Mouse (Mus musculus) erythroblast, embryonic 14.5 days (primary cell): Measurements from ENCODE around the gene Lyg1. TPM values are rescaled to one million over a fixed set of nuclear protein-coding genes. Genes with fewer than 3 reads are reported as not detected.
"Not testable (repeated sequence)": the region's sequence is repeated elsewhere in the genome, so short reads cannot be mapped to it uniquely, and the experiment has no call there.

Source experiments
- H3K27me3 ChIP-seq: 2 replicates; pipeline ENCODE4 v1.6.1; 2012; ENCODE audit warnings: inconsistent platforms; ENCODE audit not compliant: control insufficient read depth
- H3K36me3 ChIP-seq: 2 replicates; pipeline ENCODE4 v1.6.1; 2012; ENCODE audit warnings: mild to moderate bottlenecking, inconsistent platforms; ENCODE audit not compliant: control insufficient read depth
- H3K4me1 ChIP-seq: 2 replicates; pipeline ENCODE4 v1.6.1; 2012; ENCODE audit warnings: inconsistent platforms; ENCODE audit not compliant: control insufficient read depth
- H3K4me3 ChIP-seq: replicated peaks from 2 replicates; pipeline ENCODE3; 2012; ENCODE audit warnings: moderate library complexity, mild to moderate bottlenecking, inconsistent platforms
- H3K9me3 ChIP-seq: 2 replicates; pipeline ENCODE4 v1.6.1; 2012; ENCODE audit warnings: low read length, inconsistent platforms, mixed read lengths; ENCODE audit not compliant: control insufficient read depth
- GATA1 ChIP-seq: IDR thresholded peaks from 2 replicates; pipeline ENCODE4 v1.6.1; 2012; ENCODE audit warnings: low read length, inconsistent platforms, mixed read lengths
- TAL1 ChIP-seq: IDR thresholded peaks from 3 replicates; pipeline ENCODE4 v1.6.1; 2012; ENCODE audit warnings: low read length, inconsistent platforms, mixed read lengths
- polyA plus RNA-seq: library from polyadenylated mRNA; stranded (reverse); fragments of >175 nt; gene quantifications from 2 replicates; pipeline ENCODE4 v1.2.3, GENCODE M21; 2012

Gene Lyg1
- polyA plus RNA-seq, 1 experiment: not detected

- H3K27me3 ChIP-seq: no peaks in the 10 kb centered on the region
- peaks cover 49% of the 10 kb centered on the region for H3K4me1 ChIP-seq
- peaks cover 55% of the 10 kb centered on the region for H3K36me3 ChIP-seq
- no peaks in the 10 kb centered on the region for H3K9me3 ChIP-seq
- H3K4me3 ChIP-seq: peak overlapping the region; percentile 93
- no peak for TF ChIP-seq TAL1
- no peak for TF ChIP-seq GATA1
Observed at GRCm38 (mm10) chr1:37996226-37996625, 38.7 kb upstream of the Lyg1 start.

DNA sequence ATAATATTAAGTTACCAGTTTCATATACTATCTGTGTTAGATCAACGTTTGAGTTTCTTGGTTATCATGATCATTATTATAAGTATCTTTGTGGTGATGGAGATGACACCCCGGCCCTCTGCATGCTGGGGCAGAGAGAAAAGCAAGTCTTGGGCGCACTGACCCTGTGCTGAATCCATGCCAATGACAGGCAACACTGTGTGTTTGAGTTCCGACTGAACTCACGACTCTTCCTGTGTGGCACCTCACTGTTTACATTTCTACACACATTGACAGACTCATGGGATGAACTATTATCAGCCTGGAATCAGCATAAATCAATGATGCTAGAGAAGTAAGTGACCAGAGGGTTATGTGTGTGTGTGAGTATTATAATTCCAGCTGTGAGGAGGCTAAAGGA lies 30.3 kb upstream of the Lyg1 start:
- H3K9me3 ChIP-seq: no peaks in the 10 kb centered on the region
- TF ChIP-seq TAL1: no peak
- TF ChIP-seq GATA1: no peak
- H3K36me3 ChIP-seq: peaks cover 86% of the 10 kb centered on the region
- H3K4me1 ChIP-seq: peaks cover 3% of the 10 kb centered on the region
- no peak overlapping the region for H3K4me3 ChIP-seq
- no peaks in the 10 kb centered on the region for H3K27me3 ChIP-seq

DNA sequence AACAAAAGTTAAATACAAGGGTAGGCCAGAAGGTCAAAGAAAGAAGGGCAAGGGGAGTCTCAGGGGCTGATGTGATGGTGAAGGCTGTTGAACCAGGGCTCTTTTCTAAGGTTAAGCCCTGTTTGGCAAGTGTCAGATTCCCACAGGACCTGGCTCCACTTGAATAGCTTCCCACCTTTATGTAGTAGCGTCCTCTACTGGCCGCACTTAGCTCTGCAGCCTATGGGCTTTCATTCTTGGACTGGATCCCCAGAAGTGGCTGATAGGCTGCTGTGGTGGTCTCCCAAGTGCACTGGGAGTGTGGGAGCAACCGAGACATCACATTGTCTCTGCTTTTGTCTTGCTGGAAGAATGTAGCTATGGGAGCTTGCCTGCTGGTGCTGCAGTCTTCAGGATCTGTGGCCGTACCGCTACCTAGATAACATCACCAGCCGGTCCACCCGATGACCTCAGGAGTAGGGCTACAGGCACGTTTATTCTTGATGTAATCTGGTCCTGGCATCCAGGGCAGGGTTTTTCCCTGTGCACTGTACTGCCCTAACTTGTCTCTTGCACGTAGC lies 28.3 kb upstream of the Lyg1 start:
- no peak overlapping the region for H3K4me3 ChIP-seq
- no peaks in the 10 kb centered on the region for H3K4me1 ChIP-seq
- no peaks in the 10 kb centered on the region for H3K9me3 ChIP-seq
- no peaks in the 10 kb centered on the region for H3K27me3 ChIP-seq
- TF ChIP-seq GATA1 (no peak), TAL1 (no peak)
- peaks cover 66% of the 10 kb centered on the region for H3K36me3 ChIP-seq

GRCm38 (mm10) chr1:37984326-37984725 lies 26.8 kb upstream of the Lyg1 start:
- Histone ChIP-seq H3K27me3 (no peaks in the 10 kb centered on the region), H3K36me3 (peaks cover 52% of the 10 kb centered on the region)
- TF ChIP-seq GATA1 (no peak), TAL1 (no peak)

DNA sequence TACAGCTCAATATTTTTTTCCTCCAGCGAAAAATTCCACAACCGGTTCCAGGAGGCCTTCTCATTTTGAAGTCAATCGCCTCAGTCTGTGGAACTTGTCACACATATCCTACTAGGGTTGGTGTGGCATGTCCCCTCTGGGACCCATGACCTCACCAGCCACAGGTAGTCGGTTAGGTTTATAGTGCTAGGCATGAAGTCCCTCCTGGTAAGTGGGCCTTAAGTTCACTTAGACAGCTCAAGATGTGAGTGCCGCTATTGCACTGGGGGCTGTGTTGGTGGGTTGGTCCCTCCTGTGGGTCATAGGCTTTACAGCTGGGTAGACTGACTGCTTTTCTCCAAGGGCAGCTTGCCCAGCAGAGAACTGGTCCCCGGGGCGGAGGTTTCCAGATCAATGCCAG lies 19.7 kb upstream of the Lyg1 start:
- Histone ChIP-seq H3K27me3 (no peaks in the 10 kb centered on the region), H3K36me3 (no peaks in the 10 kb centered on the region), H3K9me3 (no peaks in the 10 kb centered on the region), H3K4me3 (no peak overlapping the region), H3K4me1 (no peaks in the 10 kb centered on the region)
- TF ChIP-seq GATA1 (no peak), TAL1 (no peak)

More at GRCm38 (mm10) chr1:37984326-37984725, 26.8 kb upstream of the Lyg1 start:
- Histone ChIP-seq H3K4me1 (no peaks in the 10 kb centered on the region), H3K4me3 (no peak overlapping the region), H3K9me3 (no peaks in the 10 kb centered on the region)

- H3K36me3 ChIP-seq, H3K4me1 ChIP-seq, H3K27me3 ChIP-seq, H3K9me3 ChIP-seq, H3K4me3 ChIP-seq: not testable (repeated sequence)
Observed at GRCm38 (mm10) chr1:37976666-37977065, 19.1 kb upstream of the Lyg1 start.

GRCm38 (mm10) chr1:37971520-37971919 lies 14.0 kb upstream of the Lyg1 start:
- Histone ChIP-seq H3K4me3 (no peak overlapping the region), H3K36me3 (no peaks in the 10 kb centered on the region), H3K4me1 (no peaks in the 10 kb centered on the region), H3K27me3 (no peaks in the 10 kb centered on the region), H3K9me3 (no peaks in the 10 kb centered on the region)
- TF ChIP-seq GATA1: no peak

GRCm38 (mm10) chr1:37968746-37969145 lies 11.2 kb upstream of the Lyg1 start:
- TF ChIP-seq GATA1: no peak
- TF ChIP-seq TAL1: no peak
- Histone ChIP-seq H3K4me1 (no peaks in the 10 kb centered on the region), H3K36me3 (no peaks in the 10 kb centered on the region), H3K9me3 (no peaks in the 10 kb centered on the region), H3K27me3 (no peaks in the 10 kb centered on the region), H3K4me3 (no peak overlapping the region)

DNA sequence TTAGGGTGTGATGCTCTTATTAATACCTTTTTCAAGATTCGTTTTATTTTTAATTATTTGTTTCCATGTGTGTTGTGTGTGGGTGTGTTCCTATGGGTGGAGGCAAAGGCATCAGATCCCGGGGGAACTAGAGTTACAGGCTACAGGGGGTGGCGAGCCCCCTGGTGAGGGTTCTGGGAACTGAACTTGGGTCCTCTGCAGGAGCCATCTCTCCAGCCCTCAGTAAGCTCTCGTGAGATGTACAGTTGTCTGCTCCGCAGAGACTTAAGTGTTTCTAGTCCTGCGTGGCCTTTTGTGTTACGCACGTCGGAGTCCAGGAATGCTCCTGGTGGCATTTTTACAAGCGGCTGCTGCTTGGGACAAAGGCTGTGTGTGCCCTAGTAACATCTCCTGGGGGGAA lies 8.0 kb upstream of the Lyg1 start:
- TF ChIP-seq GATA1 (no peak), TAL1 (no peak)
- no peaks in the 10 kb centered on the region for H3K36me3 ChIP-seq

GRCm38 (mm10) chr1:37959486-37959885 lies 1.9 kb upstream of the Lyg1 start:
- Histone ChIP-seq H3K9me3 (no peaks in the 10 kb centered on the region), H3K27me3 (no peaks in the 10 kb centered on the region), H3K4me1 (no peaks in the 10 kb centered on the region), H3K4me3 (no peak overlapping the region), H3K36me3 (no peaks in the 10 kb centered on the region)
- no peak for TF ChIP-seq TAL1
- no peak for TF ChIP-seq GATA1

More for the DNA sequence above, 8.0 kb upstream of the Lyg1 start:
- no peaks in the 10 kb centered on the region for H3K9me3 ChIP-seq
- H3K4me3 ChIP-seq: no peak overlapping the region
- H3K27me3 ChIP-seq: no peaks in the 10 kb centered on the region
- H3K4me1 ChIP-seq: no peaks in the 10 kb centered on the region
